Mouse (Mus musculus) forebrain, postnatal 0 days (tissue): Measurements from ENCODE around the gene 1110004F10Rik. TPM values are rescaled to one million over a fixed set of nuclear protein-coding genes. Genes with fewer than 3 reads are reported as not detected.
"Not testable (repeated sequence)": the region's sequence is repeated elsewhere in the genome, so short reads cannot be mapped to it uniquely, and the experiment has no call there.

Experiments
- ATAC-seq: fragments of 200-750 bp; cut with Nextera tagmentation; 2 replicates; pipeline ENCODE4 v1.8.0; 2017; ENCODE audit warnings: mild to moderate bottlenecking, moderate library complexity
- DNase-seq: peaks from one replicate; pipeline ENCODE4 v3.0.0-alpha.2; 2015
- H3K27ac ChIP-seq: fragments of 300-500 bp; sonication (generic); 2 replicates; pipeline ENCODE4 v1.5.1; 2014; ENCODE audit warnings: low read depth, mild to moderate bottlenecking, antibody characterized with exemption, low read length, moderate library complexity, mixed read lengths
- H3K27me3 ChIP-seq: fragments of 300-500 bp; sonication (generic); 2 replicates; pipeline ENCODE4 v1.6.1; 2014; ENCODE audit warnings: mild to moderate bottlenecking, low read length, mixed read lengths; ENCODE audit not compliant: insufficient read depth
- H3K36me3 ChIP-seq: fragments of 300-500 bp; sonication (generic); 2 replicates; pipeline ENCODE4 v1.6.1; 2014; ENCODE audit warnings: mild to moderate bottlenecking, moderate library complexity; ENCODE audit not compliant: insufficient read depth
- H3K4me1 ChIP-seq: fragments of 300-500 bp; sonication (generic); 2 replicates; pipeline ENCODE4 v1.6.1; 2014; ENCODE audit warnings: antibody characterized with exemption; ENCODE audit not compliant: insufficient read depth
- H3K4me2 ChIP-seq: fragments of 300-500 bp; sonication (generic); 2 replicates; pipeline ENCODE4 v1.6.1; 2014; ENCODE audit warnings: low read depth, mild to moderate bottlenecking, moderate library complexity
- H3K4me3 ChIP-seq: fragments of 300-500 bp; sonication (generic); 2 replicates; pipeline ENCODE4 v1.5.1; 2014; ENCODE audit warnings: low read depth, low read length, mixed read lengths
- H3K9ac ChIP-seq: fragments of 300-500 bp; sonication (generic); 2 replicates; pipeline ENCODE4 v1.6.1; 2014; ENCODE audit warnings: mild to moderate bottlenecking
- H3K9me3 ChIP-seq: fragments of 300-500 bp; sonication (generic); 2 replicates; pipeline ENCODE4 v1.6.1; 2016; ENCODE audit warnings: low read length
- CTCF ChIP-seq: sonication (generic); IDR thresholded peaks from 2 replicates; pipeline ENCODE4 v1.5.1; 2016; ENCODE audit warnings: antibody characterized with exemption, control low read depth, low read depth
- WGBS: fragments of 180-500 bp; shearing (Covaris S2); extraction: QIAGEN DNeasy Blood & Tissue Kit; methylation state at CpG from one replicate; pipeline ENCODE4 v1.1.7; 2014; 5-methylcytosine and 5-hydroxymethylcytosine counted together
- polyA plus RNA-seq: library from polyadenylated mRNA; unstranded; fragments of >200 nt; fragmentation: Nextera tagmentation; extraction: Ambion mirVana; gene quantifications from 2 replicates; pipeline ENCODE4 v1.2.1, GENCODE M21; 2015
- total RNA-seq: library from RNA; depleted of rRNA; stranded (reverse); fragments of >200 nt; gene quantifications from 2 replicates; pipeline ENCODE4 v1.2.3, GENCODE M21; 2014

The 1110004F10Rik gene
- total and polyA plus RNA-seq, 2 experiments from 2014 or later = 211 to 431 TPM

DNA sequence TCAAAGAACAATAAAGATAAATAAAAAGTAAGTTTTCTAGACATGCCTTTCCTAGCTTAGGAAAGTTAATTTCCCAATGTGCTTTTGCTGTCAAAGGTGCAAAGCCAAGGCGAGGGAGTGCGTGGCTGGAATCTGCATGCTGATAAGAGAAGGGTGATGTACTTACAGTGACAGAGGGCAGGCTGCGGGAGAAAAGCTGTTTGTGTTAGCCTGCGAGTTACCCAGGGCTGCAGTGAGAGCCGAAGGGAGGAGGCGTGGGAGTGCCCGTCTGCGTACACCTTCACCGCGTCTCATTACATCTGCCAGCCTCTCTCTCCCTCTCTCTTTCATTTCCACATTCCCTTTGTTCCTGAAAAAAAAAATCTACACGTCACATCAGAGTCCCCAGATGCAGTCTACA, 686 bp upstream of the 1110004F10Rik start, which contains the start of gene Sox6:
TSS of gene Sox6 (minus strand) at position 286 of the 400 bp plus-strand sequence.
- H3K9ac ChIP-seq = peak within 1 kb of the TSS; percentile 43
- no peaks in the 10 kb centered on the region for H3K36me3 ChIP-seq
- peak within 1 kb of the TSS; percentile 91 for H3K4me2 ChIP-seq
- H3K4me3 ChIP-seq = peak within 1 kb of the TSS; percentile 43
- no peak for TF ChIP-seq CTCF
- 5% methylated on average over 11 of the region's 11 CpGs for WGBS
- peak within 1 kb of the TSS; percentile 55 for H3K27ac ChIP-seq
- peaks cover 32% of the 10 kb centered on the region for H3K27me3 ChIP-seq
- no peaks in the 10 kb centered on the region for H3K9me3 ChIP-seq
- H3K4me1 ChIP-seq = peaks cover 19% of the 10 kb centered on the region
- ATAC-seq (no peak), DNase-seq (no peak)

DNA sequence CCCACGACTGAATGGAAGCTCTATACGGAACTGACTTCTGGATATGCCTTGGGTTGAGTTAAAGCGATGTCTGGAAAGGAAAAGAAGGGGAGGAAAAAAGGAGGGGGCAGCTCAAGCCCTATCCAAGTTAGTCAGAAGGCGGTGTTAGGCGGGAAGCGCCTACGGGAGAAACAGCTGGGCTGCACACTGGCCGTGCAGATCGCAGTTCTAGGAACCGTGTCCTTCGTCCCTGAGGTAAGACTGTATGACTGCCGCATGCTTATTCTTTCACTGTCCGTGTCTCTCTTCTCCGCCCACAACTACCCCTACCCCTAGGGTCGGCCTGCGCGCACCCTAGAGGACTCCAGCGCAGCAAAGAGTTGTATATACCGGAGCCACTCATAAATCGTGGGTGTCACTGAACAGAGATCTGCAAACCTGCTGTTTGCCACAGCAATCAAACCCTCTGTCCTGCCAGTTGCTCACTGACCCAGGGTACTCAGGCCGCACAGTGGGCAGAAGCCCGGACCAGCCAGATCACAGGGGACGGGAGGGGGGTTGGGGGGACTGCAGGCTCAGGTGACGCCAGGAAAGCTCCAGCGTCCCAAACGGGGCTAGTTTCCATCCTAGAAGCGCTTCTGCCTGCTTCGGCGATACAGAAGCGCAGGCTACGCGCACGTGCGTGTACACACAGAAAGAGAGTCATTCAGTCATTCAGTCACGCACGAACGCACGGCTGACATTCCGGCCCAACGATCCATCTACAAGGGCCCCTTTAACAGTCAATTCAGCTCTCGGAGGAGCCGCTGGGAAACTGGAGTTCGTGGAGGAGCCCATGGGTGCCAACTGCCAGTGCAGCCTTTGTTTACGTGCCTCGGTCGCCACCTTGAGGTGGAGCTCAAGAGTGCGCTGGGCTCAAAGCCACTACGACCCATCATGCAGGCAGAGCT, 605 bp downstream of the 1110004F10Rik start:
- Histone ChIP-seq H3K9ac (peak overlapping the region; percentile 43), H3K27me3 (peaks cover 32% of the 10 kb centered on the region), H3K27ac (peak overlapping the region; percentile 55), H3K4me3 (peak overlapping the region; percentile 43), H3K4me1 (peaks cover 16% of the 10 kb centered on the region), H3K36me3 (no peaks in the 10 kb centered on the region), H3K9me3 (no peaks in the 10 kb centered on the region), H3K4me2 (peak overlapping the region; percentile 91)
- ATAC-seq = peak; percentile 92
- under 1% methylated on average over 48 of the region's 48 CpGs for WGBS
- peak; percentile 95 for TF ChIP-seq CTCF
- peak; percentile 93 for DNase-seq

DNA sequence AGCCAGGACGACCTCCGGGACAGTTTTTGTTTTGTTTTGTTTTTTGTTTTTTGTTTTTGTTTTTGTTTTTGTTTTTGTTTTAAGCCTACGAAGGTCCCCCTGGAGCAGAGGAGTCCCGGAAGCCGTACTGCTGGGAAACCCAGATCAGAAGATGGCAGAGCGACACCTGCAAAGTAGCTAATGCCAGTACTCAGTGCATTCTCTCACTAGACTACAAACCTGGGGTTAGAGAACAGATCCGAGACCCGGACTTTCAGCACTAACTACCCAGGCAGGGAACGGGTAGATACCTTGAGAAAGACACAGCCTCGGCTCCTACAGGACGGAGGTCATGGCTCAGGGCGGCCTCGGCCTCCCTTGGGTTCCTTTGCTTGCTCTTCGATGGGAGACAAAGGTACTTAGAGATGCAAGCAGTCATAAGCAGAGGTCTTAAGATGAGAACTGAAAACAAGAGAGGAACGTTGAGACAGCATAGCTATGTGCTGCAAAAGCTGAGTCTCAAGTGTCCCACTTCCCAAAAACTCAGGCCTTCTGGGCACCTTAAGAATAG, 1.3 kb downstream of the 1110004F10Rik start:
- H3K27ac ChIP-seq = no peak overlapping the region

DNA sequence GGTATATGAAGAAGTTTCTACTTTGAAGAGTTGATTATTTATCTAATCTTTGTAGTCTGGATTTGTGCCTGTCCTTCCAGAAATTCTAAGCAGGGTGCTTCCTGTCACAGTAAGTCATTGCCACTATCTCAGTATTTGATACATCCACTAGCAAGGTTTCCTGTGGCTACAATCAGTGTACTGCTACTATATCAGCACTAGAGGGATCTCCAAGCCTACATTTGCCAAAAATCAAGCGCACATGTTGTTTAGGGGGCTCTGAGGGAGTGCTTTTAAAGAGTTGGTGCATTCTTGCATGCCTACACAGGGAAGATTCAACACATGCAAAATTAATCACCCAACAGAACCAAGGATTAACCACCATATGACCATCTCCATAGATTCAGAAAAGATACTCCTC, 21.5 kb downstream of the 1110004F10Rik start:
- no peaks in the 10 kb centered on the region for H3K36me3 ChIP-seq
- H3K4me2 ChIP-seq = no peak overlapping the region
- TF ChIP-seq CTCF = peak; percentile 60
- peak; percentile 33 for DNase-seq
- H3K4me1 ChIP-seq = no peaks in the 10 kb centered on the region
- no peaks in the 10 kb centered on the region for H3K27me3 ChIP-seq
- no peaks in the 10 kb centered on the region for H3K9me3 ChIP-seq
- no peak overlapping the region for H3K27ac ChIP-seq
- 68% methylated on average over 1 of the region's 1 CpGs for WGBS
- no peak overlapping the region for H3K4me3 ChIP-seq
- H3K9ac ChIP-seq = no peak overlapping the region
- no peak for ATAC-seq

More for the DNA sequence above, 1.3 kb downstream of the 1110004F10Rik start:
- H3K9ac ChIP-seq = no peak overlapping the region
- H3K4me3 ChIP-seq = peak overlapping the region; percentile 43
- H3K4me2 ChIP-seq = peak overlapping the region; percentile 91
- DNase-seq (no peak), ATAC-seq (peak; percentile 19; the same call in 1 of the 2 replicates)
- no peaks in the 10 kb centered on the region for H3K36me3 ChIP-seq
- H3K9me3 ChIP-seq = no peaks in the 10 kb centered on the region
- TF ChIP-seq CTCF = no peak
- WGBS = 17% methylated on average over 15 of the region's 15 CpGs
- H3K27me3 ChIP-seq = peaks cover 32% of the 10 kb centered on the region
- H3K4me1 ChIP-seq = peaks cover 16% of the 10 kb centered on the region

DNA sequence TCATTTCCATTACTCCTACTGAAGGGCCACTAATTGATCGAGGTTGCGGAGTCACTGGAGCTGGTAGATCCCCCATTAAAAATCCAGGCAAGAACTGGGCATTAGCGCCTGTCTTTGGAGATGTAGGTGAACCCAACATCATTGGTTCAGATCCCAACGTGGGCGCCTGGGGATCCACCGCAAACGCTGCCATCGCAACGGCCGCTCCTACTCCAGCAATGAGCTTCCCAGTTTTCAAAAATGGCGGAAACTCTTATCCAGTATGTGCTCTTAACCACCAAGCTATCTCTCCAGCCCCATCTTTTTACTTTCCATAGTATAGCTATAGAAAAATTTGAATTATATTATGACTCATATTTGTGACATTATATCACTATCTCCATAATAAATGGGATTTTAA, 45.2 kb downstream of the 1110004F10Rik start, which contains the start of gene Gm4353:
TSS of gene Gm4353 (minus strand) at position 270 of the 400 bp plus-strand sequence.
- not testable (repeated sequence) for ATAC-seq, H3K27me3 ChIP-seq, H3K4me1 ChIP-seq, H3K4me3 ChIP-seq, H3K9me3 ChIP-seq, H3K4me2 ChIP-seq, H3K27ac ChIP-seq, DNase-seq, H3K36me3 ChIP-seq, H3K9ac ChIP-seq
- WGBS = 98% methylated on average over 11 of the region's 11 CpGs

DNA sequence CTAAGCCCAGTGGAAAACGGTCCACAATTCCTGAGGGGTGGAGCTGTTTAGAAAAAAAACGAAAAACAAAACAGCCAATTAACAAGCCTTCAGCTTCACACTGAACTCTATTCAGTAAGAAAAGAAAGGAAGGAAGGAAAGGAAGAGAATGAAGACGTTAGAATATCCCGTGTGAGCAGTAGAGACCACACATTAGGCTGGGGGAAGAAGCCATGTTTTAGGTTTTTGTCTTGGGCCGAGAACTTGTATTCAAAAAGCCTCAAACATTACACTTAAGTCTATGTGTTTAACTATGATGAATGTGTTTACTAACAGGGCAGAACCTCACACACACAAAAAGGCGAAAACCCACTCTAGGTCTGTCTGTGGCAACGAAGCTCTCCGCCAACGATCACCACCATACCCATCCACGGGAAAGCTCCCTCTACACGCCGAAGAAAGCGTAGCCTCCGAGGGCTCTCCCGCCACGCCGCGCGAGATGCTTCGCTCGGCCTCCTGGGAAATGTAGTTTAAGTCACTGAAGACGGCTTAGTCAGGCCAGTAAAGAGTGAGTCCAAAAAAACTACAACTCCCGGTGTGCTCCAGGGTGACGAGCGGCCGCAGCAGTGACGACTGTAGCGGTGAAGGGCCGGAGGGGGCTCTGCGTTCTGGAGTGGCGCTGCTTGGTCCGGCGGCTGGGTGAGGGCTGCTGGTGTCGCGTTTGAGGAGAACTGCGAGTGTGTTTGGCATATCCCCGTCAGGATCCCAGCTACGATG, 53.7 kb downstream of the 1110004F10Rik start:
- Histone ChIP-seq H3K9me3 (no peaks in the 10 kb centered on the region), H3K27me3 (no peaks in the 10 kb centered on the region), H3K27ac (peak overlapping the region; percentile 97), H3K36me3 (no peaks in the 10 kb centered on the region), H3K4me2 (peak overlapping the region; percentile 57), H3K9ac (peak overlapping the region; percentile 85), H3K4me3 (peak overlapping the region; percentile 66), H3K4me1 (peaks cover 13% of the 10 kb centered on the region)
- peak; percentile 98 for DNase-seq
- under 1% methylated on average over 38 of the region's 38 CpGs for WGBS
- TF ChIP-seq CTCF = peak; percentile 71
- ATAC-seq = peak; percentile 100
